Mouse (Mus musculus) kidney, adult 9 months (tissue): Measurements from ENCODE around the gene Fer1l5.

Experiments
- DNase-seq: peaks from one replicate; pipeline ENCODE4 v3.0.0; 2022

Gene Fer1l5

DNA sequence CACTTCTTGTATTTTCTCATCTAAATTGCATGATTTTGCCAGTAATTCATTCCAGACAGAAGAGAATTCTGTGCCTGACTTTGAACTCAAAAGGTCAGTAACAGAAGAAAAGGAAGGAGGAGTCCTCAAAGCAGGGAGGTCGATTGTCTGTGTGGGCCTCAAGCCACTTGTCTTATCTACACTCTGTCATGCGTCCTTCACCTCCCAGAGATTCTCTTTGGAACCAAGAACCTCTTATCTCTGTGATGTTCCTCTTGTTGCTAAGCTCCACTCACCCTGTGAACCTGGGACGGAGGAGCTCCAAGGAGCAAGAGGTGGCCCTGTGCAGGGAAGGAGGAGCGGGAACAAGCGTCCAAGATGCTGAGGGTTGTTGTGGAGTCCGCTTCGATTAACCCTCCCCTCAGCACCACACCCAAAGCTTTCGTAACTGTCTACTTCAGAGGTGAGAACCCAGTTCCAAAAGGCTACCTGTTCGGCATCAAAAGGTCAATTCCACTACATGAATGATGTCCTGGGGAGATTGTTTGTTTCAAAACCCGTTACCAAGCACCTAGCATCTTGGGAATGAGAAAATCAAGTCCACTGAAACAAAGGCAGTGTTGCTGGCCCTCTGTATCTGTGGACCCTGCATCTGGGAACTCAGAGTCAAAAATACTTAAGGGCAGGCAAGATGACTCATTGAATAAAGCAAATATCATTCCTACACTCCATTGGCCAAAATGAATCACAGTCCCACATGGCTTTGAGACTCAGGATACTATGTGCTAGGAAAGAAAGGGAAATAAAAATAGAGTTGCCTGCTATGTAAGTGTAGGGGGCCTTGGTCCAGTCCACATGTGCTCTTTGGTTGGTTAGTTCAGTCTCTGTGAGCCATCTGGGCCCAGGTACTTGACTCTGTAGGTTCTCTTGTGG is at the start of gene Fer1l5:
Gene Fer1l5 (plus strand): TSS at position 358 of the 912 bp plus-strand sequence.
- DNase-seq: no peak

- DNase-seq: no peak
These were observed 49.0 kb upstream of the Fer1l5 start for GRCm38 (mm10) chr1:36323076-36323475.

- DNase-seq: peak; percentile 76
These were observed 48.2 kb upstream of the Fer1l5 start for GRCm38 (mm10) chr1:36323746-36324448.

DNA sequence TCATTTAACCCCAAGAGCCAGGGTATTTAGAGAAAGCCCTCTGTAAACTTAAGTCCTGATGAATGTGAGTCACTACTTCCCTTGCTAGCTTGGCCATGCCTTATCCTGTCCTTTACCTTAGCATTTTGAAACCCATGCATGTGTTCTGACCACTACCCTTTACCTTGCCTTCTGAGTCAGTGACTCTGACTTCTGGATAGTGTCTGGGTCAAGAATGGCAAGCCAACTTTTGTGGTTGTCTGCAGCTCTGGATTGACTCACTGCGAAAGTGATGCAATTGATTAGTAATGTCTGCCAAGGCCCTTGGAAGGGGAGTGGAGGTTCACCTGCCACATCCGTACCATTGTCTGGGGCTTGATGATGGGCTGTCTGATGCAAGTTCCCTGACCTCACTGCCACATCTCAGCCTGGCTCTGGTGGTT is 46.2 kb upstream of the Fer1l5 start:
- DNase-seq: no peak

DNA sequence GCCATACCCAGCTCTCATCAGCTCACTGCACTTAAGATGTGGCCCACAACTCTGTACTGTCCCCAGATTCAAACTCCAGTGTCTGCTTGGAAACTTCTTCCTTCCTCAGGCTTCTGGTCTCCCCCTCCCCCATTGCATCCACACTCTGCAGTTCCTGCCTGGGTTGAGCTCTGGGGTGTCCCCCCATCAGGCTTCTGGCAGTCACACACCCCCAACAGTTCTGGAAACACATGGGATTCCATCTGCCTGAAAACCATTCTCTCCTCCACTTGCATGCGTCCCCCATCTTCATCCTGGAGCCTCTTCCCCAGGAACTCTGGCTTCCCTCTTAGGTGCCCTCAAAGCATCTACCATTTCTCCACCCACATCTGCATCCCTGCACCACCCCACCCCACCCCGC is 45.3 kb upstream of the Fer1l5 start:
- no peak for DNase-seq

GRCm38 (mm10) chr1:36331743-36332142 is 40.3 kb upstream of the Fer1l5 start:
- DNase-seq: no peak

GRCm38 (mm10) chr1:36332955-36333887 is 38.9 kb upstream of the Fer1l5 start:
- peak; percentile 52 for DNase-seq

- DNase-seq: no peak
These were observed 29.5 kb upstream of the Fer1l5 start for GRCm38 (mm10) chr1:36342547-36342946.

DNA sequence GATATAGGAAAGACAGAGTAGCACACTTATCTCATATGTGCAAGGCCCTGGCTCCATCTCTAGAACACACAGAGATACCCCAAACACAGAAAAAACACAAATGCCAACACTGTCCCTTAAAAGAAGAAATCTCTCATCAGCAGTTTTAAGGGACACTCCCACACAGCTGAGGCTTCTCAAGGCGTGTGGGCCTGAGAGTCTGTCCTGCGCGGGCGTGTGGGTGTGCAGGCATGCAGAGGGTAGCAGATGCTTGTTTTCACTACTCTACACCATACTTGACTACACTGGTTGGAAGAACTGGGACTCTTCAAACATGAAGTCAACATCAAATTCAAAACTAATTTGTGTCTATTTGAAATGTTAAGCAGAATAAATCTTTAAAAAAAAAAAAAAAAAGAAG is 19.7 kb upstream of the Fer1l5 start:
- DNase-seq: no peak

DNA sequence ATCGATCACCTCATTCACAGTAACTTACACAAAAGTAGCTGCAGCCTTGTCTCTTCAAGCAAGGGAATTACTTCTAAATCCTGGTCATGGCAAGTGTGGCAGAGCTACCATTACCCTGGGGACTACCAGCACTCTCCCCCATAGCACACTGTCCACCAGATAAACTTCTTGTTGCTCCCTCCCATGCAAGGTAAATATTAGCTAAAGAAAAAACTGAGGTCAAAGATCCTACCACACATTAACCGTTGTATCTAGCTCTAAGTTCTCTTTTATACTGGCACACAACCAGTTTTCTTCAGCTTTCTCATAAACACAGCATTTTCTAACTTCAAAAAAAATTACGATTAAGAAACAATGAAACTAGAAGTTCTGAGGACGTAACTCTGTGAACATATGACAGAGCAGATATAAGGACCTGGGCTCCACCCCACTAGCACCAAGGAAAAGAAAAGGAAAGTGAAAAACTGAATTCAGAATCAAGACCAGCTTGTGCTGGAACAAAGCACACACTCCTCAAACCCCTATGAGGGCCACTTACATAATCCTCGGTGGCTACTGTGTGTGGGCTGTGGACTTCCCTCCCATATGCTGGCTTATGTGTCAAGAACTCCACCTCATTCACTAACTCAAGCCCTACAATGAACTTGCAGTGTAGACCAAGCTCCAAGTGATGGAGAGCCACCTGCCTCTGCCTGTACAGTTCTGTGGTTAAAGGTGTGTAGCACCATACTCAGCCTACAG is 15.0 kb upstream of the Fer1l5 start:
- peak; percentile 79 for DNase-seq

DNA sequence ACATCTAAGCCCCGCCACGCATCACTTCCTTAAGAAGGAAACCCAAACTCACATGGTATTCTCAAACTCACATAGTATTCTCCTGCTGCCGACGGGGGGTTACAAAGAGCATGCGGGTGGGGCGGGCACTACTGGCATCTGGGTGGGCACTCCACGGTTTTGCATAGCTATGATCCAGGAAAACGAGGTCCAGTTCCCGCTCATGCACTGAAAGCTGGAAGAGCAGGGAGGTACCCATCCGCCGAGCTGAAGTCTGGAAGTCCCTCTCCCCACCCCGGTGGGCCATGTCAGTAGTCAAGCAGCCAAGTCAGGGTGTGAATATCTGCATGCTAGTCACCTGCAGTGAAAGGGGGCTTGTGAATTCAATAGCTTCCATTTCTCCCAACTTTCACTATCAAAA is 4.4 kb upstream of the Fer1l5 start:
- peak; percentile 24 for DNase-seq

GRCm38 (mm10) chr1:36368112-36368968 is 3.8 kb upstream of the Fer1l5 start:
- DNase-seq: peak; percentile 60

GRCm38 (mm10) chr1:36368969-36369645 is 3.0 kb upstream of the Fer1l5 start, which contains the start of gene Kansl3:
Gene Kansl3, minus strand, starts transcription at chr1:36369181.
- DNase-seq: peak; percentile 88

GRCm38 (mm10) chr1:36370918-36371317 is 1.2 kb upstream of the Fer1l5 start:
- no peak for DNase-seq

DNA sequence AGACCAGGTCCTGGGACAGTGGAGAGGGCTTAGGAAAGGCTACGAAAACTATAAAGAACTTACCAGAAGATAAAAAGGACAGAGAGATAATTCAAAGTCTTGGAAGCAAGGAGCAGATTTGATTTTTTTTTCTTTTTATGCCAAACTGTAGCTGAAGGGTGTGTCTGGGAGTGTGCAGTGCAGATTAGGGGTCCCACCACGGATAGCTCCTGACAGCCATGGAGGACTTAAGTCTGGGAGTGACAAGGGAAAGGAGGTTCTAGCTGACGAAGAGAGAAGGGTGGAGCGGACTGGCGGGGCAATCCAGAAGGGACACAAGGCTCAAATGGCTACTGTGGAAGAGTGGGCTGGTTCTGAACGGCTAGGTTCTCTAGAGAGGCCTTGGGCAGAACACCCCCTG is 6.8 kb downstream of the Fer1l5 start:
- no peak for DNase-seq

GRCm38 (mm10) chr1:36379582-36379981 is 7.5 kb downstream of the Fer1l5 start:
- peak; percentile 33 for DNase-seq

GRCm38 (mm10) chr1:36397041-36397440 is 24.9 kb downstream of the Fer1l5 start:
- no peak for DNase-seq

- no peak for DNase-seq
These were observed 29.4 kb downstream of the Fer1l5 start for GRCm38 (mm10) chr1:36401509-36401908.

DNA sequence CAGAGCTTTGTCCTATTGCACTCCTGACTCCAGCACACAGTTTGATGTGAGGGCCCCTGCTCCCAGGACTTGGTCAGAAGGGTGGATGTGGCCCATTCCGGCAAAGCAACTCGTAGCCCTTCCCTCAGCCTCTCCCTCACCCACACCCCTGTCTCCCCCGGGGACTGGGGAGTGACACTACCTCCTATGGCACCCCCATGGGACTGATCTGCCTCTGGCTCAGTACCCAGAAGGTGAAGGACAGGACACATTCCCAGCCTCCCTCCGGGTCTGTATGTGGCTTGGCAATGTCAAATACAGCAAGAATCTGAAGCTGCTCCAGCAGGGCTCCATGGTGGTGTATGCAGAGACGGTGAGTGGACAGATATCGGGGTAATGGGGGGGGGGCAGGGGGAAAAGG is 32.4 kb downstream of the Fer1l5 start:
- DNase-seq: no peak

DNA sequence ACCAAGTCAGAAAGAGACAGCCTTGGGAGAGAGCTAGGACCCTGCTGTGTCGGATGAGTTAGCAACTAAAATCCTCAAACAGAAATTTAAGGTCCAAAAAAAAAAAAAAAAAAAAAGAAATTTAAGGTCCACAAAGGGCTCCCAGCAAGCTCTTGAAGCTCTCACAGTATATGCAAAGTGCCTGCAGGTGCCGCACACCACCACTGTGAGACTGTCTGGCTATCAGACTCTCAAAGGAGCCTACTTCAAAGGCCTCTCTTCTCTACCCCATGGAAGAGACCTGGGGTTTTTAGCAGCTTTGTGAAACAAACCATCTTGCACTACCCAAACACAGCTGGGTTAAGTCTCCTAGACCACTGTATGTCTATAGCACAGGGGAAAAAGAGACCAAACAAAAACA is 57.4 kb downstream of the Fer1l5 start:
- no peak for DNase-seq

DNA sequence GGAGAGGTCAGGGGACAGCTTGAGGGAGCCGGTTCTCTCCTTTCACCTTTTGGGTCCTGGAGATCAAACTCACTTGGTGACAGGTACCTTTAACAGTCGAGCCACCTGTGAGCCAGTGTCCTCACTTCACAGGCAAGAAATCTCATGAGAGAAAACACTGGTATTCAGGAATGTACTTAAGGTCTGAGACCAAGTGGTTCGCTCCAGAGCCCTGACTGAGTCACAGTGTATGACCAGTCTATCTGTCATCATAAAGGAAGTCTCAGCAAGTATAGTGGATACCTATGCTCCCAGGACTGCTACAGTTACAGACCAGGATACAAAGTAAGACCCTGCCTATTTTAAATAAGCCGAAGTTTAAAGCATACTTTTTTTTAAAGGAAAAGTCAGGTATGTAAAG is 60.9 kb downstream of the Fer1l5 start:
- DNase-seq: no peak
